Mouse (Mus musculus) kidney, adult 2 months (tissue): ENCODE data around the gene Raver2.

Source experiments
- CTCF ChIP-seq: fragments of 200-500 bp; conservative IDR thresholded peaks from 2 replicates; pipeline ENCODE4 v1.5.1; 2011; ENCODE audit warnings: low read depth, mild to moderate bottlenecking, control low read depth, low read length, moderate library complexity, mixed read lengths; ENCODE audit not compliant: insufficient read depth, insufficient read length
- POLR2A ChIP-seq: fragments of 200-500 bp; IDR thresholded peaks from one replicate; pipeline ENCODE4 v1.6.1; 2011; ENCODE audit warnings: low read depth, low read length, control low read depth

- TF ChIP-seq CTCF, result no peak
- no peak for TF ChIP-seq POLR2A
Measured at GRCm38 (mm10) chr4:101037156-101037555, 31.6 kb upstream of the Raver2 start.
